Mouse (Mus musculus): ENCODE results near the gene F11.

Gene F11

GRCm38 (mm10) chr8:45239363-45239762 lies 22.5 kb downstream of the F11 start:
- DNase-seq (ENCODE audit: low read depth), result no peak

DNA sequence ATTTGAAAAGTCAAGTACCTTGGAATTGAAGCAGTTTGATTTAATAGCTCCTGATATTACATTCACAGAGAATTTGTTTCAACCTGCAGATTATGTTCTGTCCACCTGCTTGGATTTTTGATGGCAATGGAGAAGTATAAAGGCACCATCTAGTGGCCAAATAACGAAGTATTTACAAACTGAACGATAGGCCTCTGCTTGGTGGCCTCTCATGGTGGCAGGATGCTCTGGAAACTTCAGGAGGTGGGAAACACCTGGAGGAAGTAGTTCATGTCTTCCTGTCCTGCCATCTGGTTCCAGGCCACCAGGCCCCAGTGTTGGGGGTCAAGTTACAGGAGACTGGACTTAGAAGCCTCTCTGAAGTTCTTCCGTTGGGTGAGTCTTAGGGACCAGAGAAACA lies 23.5 kb downstream of the F11 start:
- DNase-seq (ENCODE audit: low read depth), result no peak

DNA sequence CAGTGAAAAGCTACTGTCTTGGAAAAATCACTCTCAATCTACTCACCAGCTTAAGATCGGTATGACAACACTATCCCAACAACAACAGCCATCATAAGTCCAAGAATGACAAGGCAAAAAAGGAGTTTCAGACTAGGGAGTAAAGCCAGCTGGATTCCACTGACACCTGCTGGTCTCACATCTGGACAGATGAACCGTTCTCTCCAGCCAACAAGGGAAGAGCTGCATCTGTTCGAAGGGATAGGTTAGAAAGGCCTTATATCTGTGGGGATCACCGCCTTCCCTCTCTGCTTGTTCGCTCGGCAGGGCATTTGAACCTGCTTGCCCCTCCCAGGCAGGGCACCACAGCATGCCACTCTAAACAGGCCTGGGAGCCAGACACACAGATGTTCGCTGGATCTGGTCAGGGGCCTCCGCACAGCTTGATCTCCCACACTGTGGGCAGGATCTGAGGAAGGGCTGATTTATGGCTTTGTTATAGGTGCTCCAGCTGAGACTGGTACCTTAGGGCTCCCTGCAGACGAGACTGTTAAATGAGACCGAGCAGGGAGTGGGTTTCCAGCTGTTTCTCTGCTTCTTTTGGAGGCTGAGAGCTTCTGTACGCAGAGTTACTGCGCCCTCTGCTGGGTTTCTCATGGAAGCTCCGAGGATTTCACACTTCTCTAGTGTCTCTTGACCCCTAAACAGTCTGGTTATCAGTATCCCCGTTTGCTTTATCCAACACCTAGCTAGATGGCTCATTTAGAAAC lies 25.5 kb downstream of the F11 start:
- peak; percentile 1 for DNase-seq (ENCODE audit: low read depth)

- DNase-seq (ENCODE audit: low read depth), result no peak
Observed at GRCm38 (mm10) chr8:45235228-45235627, 26.6 kb downstream of the F11 start.

- no peak for DNase-seq (ENCODE audit: low read depth)
Observed at GRCm38 (mm10) chr8:45233256-45233655, 28.6 kb downstream of the F11 start.

DNA sequence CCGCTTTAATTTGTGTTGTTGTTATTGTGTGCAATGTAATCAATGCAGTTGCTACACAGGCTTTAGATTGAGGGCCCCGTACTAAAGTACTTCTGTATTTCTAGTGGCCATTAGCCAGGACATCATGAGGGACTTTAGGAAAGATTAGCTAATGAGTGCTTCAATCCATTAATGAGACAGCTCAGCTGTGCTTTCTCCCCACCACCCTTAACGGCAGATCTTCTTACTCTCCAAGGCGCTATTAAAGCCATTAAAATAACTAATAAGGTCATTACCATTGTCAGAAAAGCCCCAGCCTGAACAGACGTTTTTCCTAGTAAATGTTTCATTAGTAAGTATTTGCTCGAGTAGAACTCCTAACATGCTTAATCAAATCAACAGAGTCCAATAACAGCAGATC lies 59.4 kb downstream of the F11 start:
- DNase-seq (ENCODE audit: low read depth), result no peak

- DNase-seq (ENCODE audit: low read depth), result no peak
Observed at GRCm38 (mm10) chr8:45201605-45202004, 60.2 kb downstream of the F11 start.

- DNase-seq (ENCODE audit: low read depth), result no peak
Observed at GRCm38 (mm10) chr8:45197294-45197693, 64.5 kb downstream of the F11 start.

DNA sequence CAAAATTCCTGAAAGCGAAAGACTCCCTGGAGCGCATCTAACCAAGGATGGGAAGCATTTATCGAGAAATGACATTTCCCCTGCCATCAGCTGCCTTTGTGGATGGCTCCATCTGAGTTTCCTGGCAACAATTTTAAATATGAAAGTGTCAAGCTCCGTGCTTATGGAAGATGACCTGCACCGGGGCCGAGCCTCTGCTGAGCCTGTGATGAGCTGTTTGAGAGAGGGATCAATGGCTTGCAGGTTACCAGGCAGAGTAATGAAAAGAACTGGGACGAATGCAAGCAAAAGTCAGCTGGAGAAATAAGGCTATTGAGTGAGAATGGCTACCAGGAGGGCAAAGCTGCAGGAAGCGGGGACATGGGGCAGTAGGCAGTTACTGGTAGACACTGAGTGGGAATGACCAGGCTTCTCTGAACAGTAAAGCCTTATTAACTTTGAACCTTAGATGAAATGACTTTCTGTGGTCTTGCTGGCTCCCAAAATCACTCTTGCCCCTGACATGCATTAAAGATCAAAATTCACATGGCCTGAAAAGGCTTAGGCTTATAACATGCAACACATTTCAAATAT lies 65.8 kb downstream of the F11 start:
- DNase-seq (ENCODE audit: low read depth), result no peak

Data from induced T-regulatory cell, adult 2 months (primary cell).